Mouse (Mus musculus) heart, embryonic 12.5 days (tissue): ENCODE results near the gene Gal3st3. TPM values are rescaled to one million over a fixed set of nuclear protein-coding genes. Genes with fewer than 3 reads are reported as not detected.

Experiments used
- ATAC-seq: fragments of 200-750 bp; cut with Nextera tagmentation; 2 replicates; pipeline ENCODE4 v1.8.0; 2017; ENCODE audit warnings: moderate TSS enrichment, moderate library complexity; ENCODE audit not compliant: insufficient number of reproducible peaks, low FRiP score
- H3K27ac ChIP-seq: fragments of 300-500 bp; sonication (generic); 2 replicates; pipeline ENCODE4 v1.5.1; 2016; ENCODE audit warnings: mild to moderate bottlenecking, moderate library complexity; ENCODE audit not compliant: poor library complexity, severe bottlenecking
- H3K27me3 ChIP-seq: fragments of 300-500 bp; sonication (generic); replicated peaks from 2 replicates; pipeline ENCODE4 v1.6.1; 2016; ENCODE audit warnings: mild to moderate bottlenecking, moderate library complexity
- H3K36me3 ChIP-seq: fragments of 300-500 bp; sonication (generic); 2 replicates; pipeline ENCODE4 v1.6.1; 2016; ENCODE audit warnings: mild to moderate bottlenecking, moderate library complexity
- H3K4me1 ChIP-seq: fragments of 300-500 bp; sonication (generic); replicated peaks from 2 replicates; pipeline ENCODE4 v1.6.1; 2016; ENCODE audit warnings: mild to moderate bottlenecking
- H3K4me2 ChIP-seq: fragments of 300-500 bp; sonication (generic); 2 replicates; pipeline ENCODE4 v1.6.1; 2016; ENCODE audit warnings: mild to moderate bottlenecking, moderate library complexity
- H3K4me3 ChIP-seq: fragments of 300-500 bp; sonication (generic); 2 replicates; pipeline ENCODE4 v1.5.1; 2016; ENCODE audit warnings: mild to moderate bottlenecking
- H3K9ac ChIP-seq: fragments of 300-500 bp; sonication (generic); 2 replicates; pipeline ENCODE4 v1.6.1; 2016; ENCODE audit warnings: mild to moderate bottlenecking, moderate library complexity
- H3K9me3 ChIP-seq: fragments of 300-500 bp; sonication (generic); replicated peaks from 2 replicates; pipeline ENCODE4 v1.6.1; 2016; ENCODE audit warnings: mild to moderate bottlenecking, moderate library complexity
- WGBS: fragments of 180-500 bp; shearing (Covaris S2); methylation state at CpG from one replicate; pipeline ENCODE4 v1.1.7; 2016; 5-methylcytosine and 5-hydroxymethylcytosine counted together
- polyA plus RNA-seq: library from polyadenylated mRNA; unstranded; fragments of >200 nt; fragmentation: Nextera tagmentation; extraction: Ambion mirVana; gene quantifications from 2 replicates; pipeline ENCODE4 v1.2.1, GENCODE M21; 2016

The Gal3st3 gene
- 3.8 and 4.5 TPM in 2 replicates for polyA plus RNA-seq

DNA sequence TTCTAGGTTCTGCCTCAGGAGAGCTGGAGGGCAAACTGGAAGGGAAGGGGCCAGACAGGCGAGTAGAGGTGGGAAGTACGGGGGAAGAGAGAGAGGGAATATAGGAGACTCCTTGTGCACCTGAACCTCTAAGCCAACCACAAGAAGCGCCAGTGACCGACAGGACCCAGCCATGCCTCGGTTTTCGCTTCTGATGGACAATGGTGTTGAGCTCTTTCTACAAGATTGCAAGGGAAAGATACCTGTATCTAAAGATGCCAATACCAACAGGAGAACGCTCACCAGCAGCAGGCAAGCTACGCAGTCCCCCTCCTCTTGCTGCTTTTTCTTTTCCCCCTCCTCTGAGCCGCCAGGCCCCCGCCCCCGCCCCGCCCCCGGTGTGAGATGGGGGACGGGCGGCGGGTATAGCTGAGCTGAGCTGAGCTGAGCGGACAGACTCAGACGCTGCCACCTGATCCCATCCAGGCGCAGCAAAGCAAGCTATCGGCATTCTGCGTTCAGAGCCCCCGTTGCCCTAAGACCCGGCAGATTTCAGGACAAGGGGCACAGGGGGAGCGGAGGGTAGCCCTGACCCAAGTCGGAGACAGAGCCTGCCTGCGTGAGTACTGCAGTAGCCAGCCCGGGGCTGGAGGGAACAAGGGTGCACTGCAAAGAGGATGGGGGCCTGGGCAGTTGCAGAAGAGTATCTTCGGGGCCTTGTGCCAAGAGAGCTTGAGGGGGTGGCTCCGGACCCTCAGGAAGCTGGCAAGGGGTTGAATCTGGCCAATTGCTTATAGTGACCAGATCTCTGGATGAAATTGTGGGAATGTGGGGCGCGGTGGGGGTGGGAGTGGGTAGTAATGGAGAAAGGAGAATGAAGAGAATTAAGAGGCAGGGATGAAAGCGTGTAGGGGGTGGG is at the start of gene Gal3st3:
Gene Gal3st3 (plus strand): TSS at position 429 of the 898 bp plus-strand sequence.
- 8% methylated on average over 32 of the region's 32 CpGs for WGBS
- peak within 1 kb of the TSS; percentile 87 for H3K4me2 ChIP-seq
- no peaks in the 10 kb centered on the region for H3K9me3 ChIP-seq
- peaks cover 4% of the 10 kb centered on the region; the same call in 1 of the 2 replicates for H3K27me3 ChIP-seq
- peaks cover 40% of the 10 kb centered on the region for H3K4me1 ChIP-seq
- peak within 1 kb of the TSS; percentile 81 for H3K9ac ChIP-seq
- H3K36me3 ChIP-seq, result peaks cover 8% of the 10 kb centered on the region
- H3K4me3 ChIP-seq, result peak within 1 kb of the TSS; percentile 57
- ATAC-seq, result no peak
- no peak within 1 kb of the TSS for H3K27ac ChIP-seq

DNA sequence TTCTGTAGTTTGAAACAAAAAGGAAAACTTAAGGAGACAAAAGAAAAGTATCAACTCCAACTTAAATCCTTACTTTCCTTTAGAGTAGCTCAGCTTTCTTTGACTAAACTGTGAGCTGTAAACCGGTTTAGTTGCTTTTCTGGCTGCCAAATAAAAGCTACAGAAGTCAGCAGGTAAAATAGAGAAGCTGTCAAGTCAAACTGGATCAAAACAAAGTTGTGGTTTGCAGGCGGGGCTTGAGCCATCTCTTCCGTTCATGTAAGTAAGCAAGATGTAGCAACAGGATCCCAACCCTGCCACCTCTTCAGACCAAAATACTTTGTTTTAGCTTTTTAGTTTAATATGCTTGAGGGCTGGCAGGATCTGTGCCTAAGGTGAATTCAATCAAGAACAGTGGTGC is 41.0 kb upstream of the Gal3st3 start:
- Histone ChIP-seq H3K27me3 (no peaks in the 10 kb centered on the region), H3K4me1 (peaks cover 27% of the 10 kb centered on the region), H3K9me3 (no peaks in the 10 kb centered on the region), H3K36me3 (no peaks in the 10 kb centered on the region), H3K9ac (no peak overlapping the region), H3K4me3 (no peak overlapping the region), H3K27ac (no peak overlapping the region), H3K4me2 (no peak overlapping the region)
- ATAC-seq, result no peak
- WGBS, result 41% methylated on average over 3 of the region's 3 CpGs

- Histone ChIP-seq H3K9me3 (no peaks in the 10 kb centered on the region), H3K36me3 (no peaks in the 10 kb centered on the region), H3K27me3 (no peaks in the 10 kb centered on the region), H3K4me3 (no peak overlapping the region), H3K4me1 (peaks cover 51% of the 10 kb centered on the region), H3K27ac (no peak overlapping the region), H3K4me2 (no peak overlapping the region), H3K9ac (no peak overlapping the region)
- no peak for ATAC-seq
- 83% methylated on average over 5 of the region's 5 CpGs for WGBS
These were observed 31.1 kb upstream of the Gal3st3 start for GRCm38 (mm10) chr19:5267015-5267414.

GRCm38 (mm10) chr19:5268017-5268416 is 30.1 kb upstream of the Gal3st3 start:
- ATAC-seq, result no peak
- H3K27me3 ChIP-seq, result no peaks in the 10 kb centered on the region
- peaks cover 54% of the 10 kb centered on the region for H3K4me1 ChIP-seq
- H3K4me3 ChIP-seq, result no peak overlapping the region
- no peaks in the 10 kb centered on the region for H3K9me3 ChIP-seq
- H3K4me2 ChIP-seq, result no peak overlapping the region
- H3K36me3 ChIP-seq, result no peaks in the 10 kb centered on the region
- H3K27ac ChIP-seq, result no peak overlapping the region
- no peak overlapping the region for H3K9ac ChIP-seq

GRCm38 (mm10) chr19:5268875-5269274 is 29.3 kb upstream of the Gal3st3 start:
- H3K4me1 ChIP-seq, result peaks cover 59% of the 10 kb centered on the region
- 75% methylated on average over 3 of the region's 3 CpGs for WGBS

DNA sequence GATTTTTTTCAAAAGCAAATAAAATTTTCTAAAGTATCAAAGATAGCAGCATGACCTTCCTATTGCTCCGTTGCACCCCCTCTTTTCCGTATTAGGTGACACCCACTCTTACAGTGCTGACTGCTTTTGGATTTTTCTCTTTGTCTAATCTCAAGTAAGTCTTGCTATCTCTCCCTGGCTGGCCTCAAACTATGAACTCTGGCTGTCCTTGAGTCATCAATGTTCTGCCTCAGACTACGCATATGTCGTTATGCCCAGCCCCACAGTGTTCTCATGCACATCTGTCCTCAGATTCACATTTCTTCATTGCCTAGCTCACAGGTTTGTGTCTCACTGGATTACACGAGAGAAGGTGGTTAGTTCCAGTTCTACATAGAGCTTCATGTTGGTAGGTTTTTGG is 28.7 kb upstream of the Gal3st3 start:
- Histone ChIP-seq H3K36me3 (peaks cover 6% of the 10 kb centered on the region), H3K27ac (no peak overlapping the region), H3K27me3 (no peaks in the 10 kb centered on the region), H3K9ac (no peak overlapping the region), H3K4me1 (peaks cover 64% of the 10 kb centered on the region), H3K4me3 (no peak overlapping the region), H3K4me2 (no peak overlapping the region), H3K9me3 (no peaks in the 10 kb centered on the region)
- no peak for ATAC-seq
- 28% methylated on average over 5 of the region's 5 CpGs for WGBS

More at GRCm38 (mm10) chr19:5268875-5269274, 29.3 kb upstream of the Gal3st3 start:
- Histone ChIP-seq H3K4me2 (no peak overlapping the region), H3K4me3 (no peak overlapping the region), H3K9ac (no peak overlapping the region; the same call in 1 of the 2 replicates), H3K27me3 (no peaks in the 10 kb centered on the region), H3K9me3 (no peaks in the 10 kb centered on the region), H3K27ac (no peak overlapping the region), H3K36me3 (peaks cover 1% of the 10 kb centered on the region; the same call in 1 of the 2 replicates)
- no peak for ATAC-seq

- WGBS, result 48% methylated on average over 1 of the region's 1 CpGs
- peak overlapping the region; percentile 89 for H3K4me2 ChIP-seq
- peaks cover 56% of the 10 kb centered on the region for H3K4me1 ChIP-seq
- H3K9ac ChIP-seq, result no peak overlapping the region
- no peak overlapping the region for H3K27ac ChIP-seq
- no peak for ATAC-seq
- H3K4me3 ChIP-seq, result peak overlapping the region; percentile 92
- peaks cover 24% of the 10 kb centered on the region for H3K36me3 ChIP-seq
- no peaks in the 10 kb centered on the region for H3K9me3 ChIP-seq
- H3K27me3 ChIP-seq, result no peaks in the 10 kb centered on the region
These were observed 26.7 kb upstream of the Gal3st3 start for GRCm38 (mm10) chr19:5271430-5271829.

DNA sequence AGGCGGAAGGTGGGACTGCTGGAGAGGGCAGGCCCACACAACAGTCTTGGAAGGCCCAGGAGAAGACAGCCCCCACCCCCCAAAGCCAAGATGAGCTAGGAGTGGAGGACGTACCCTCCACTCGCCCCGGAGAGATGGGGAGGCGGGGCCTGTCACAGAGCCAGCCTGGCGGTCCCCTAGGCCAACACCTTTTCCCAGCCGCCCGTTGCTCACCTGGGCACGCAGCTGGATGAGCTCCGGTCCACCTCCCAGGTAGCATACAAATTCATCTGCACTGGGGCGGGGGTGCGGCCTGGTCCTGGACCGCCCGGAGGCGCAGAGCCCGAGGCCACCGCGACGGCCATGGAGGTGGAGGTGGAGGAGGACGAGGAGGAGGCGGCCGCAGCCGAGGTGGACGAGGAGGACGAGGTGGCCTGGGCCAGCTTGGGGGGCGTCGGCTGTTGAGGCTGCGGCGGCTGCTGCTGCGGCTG is 25.8 kb upstream of the Gal3st3 start:
- H3K4me3 ChIP-seq, result peak overlapping the region; percentile 92
- H3K27me3 ChIP-seq, result no peaks in the 10 kb centered on the region
- H3K9ac ChIP-seq, result peak overlapping the region; percentile 94
- H3K4me2 ChIP-seq, result peak overlapping the region; percentile 89
- ATAC-seq, result peak; percentile 45
- H3K36me3 ChIP-seq, result peaks cover 32% of the 10 kb centered on the region
- no peaks in the 10 kb centered on the region for H3K9me3 ChIP-seq
- peaks cover 51% of the 10 kb centered on the region for H3K4me1 ChIP-seq
- WGBS, result 1% methylated on average over 29 of the region's 30 CpGs
- peak overlapping the region; percentile 92 for H3K27ac ChIP-seq

- H3K36me3 ChIP-seq, result peaks cover 39% of the 10 kb centered on the region
- peak within 1 kb of the TSS; percentile 94 for H3K9ac ChIP-seq
- peak within 1 kb of the TSS; percentile 92 for H3K4me3 ChIP-seq
- H3K4me2 ChIP-seq, result peak within 1 kb of the TSS; percentile 89
- no peaks in the 10 kb centered on the region for H3K27me3 ChIP-seq
- H3K4me1 ChIP-seq, result peaks cover 47% of the 10 kb centered on the region
- ATAC-seq, result peak; percentile 95
- H3K9me3 ChIP-seq, result no peaks in the 10 kb centered on the region
- under 1% methylated on average over 84 of the region's 97 CpGs for WGBS
- H3K27ac ChIP-seq, result peak within 1 kb of the TSS; percentile 92
These were observed 25.1 kb upstream of the Gal3st3 start, which contains the start of gene Pacs1 for GRCm38 (mm10) chr19:5272801-5273733. Gene Pacs1 (minus strand): TSS chr19:5273119.

DNA sequence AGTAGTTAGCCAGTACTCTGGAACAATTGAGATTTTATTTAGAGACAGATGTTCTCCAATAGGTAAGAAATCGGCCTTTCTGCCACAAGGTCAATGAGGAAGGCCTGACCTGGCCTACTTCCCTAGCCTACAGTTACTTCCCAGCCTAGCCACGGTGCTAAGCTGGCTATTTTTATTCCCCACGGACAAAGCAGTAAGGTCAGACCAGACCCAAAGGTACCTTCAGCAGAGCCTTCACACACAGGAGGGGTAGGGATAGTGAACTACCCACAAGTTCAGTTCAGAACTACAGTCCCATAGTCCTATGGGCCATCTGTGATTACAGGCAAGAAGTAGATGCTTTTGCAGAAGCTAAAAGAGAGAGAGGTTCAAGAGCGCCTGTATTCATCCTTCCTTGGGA is 24.2 kb upstream of the Gal3st3 start:
- peaks cover 47% of the 10 kb centered on the region for H3K36me3 ChIP-seq
- no peaks in the 10 kb centered on the region for H3K9me3 ChIP-seq
- peaks cover 41% of the 10 kb centered on the region for H3K4me1 ChIP-seq
- no peak overlapping the region for H3K4me2 ChIP-seq
- no peaks in the 10 kb centered on the region for H3K27me3 ChIP-seq
- no peak for ATAC-seq
- H3K27ac ChIP-seq, result peak overlapping the region; percentile 92
- 48% methylated on average over 4 of the region's 4 CpGs for WGBS
- H3K4me3 ChIP-seq, result no peak overlapping the region; the same call in 1 of the 2 replicates
- peak overlapping the region; percentile 94; the same call in 1 of the 2 replicates for H3K9ac ChIP-seq
